In genomic region chr13:49172335-49172734, GRCm38 (mm10) we compare ENCODE assay signal across 12 mouse cellular contexts. TPM values are rescaled to one million over a fixed set of nuclear protein-coding genes. Genes with fewer than 3 reads are reported as not detected.
DNase-seq lines count a peak whose midpoint lies in the region; ATAC-seq and TF ChIP-seq lines count a peak whose summit lies in the region.
"Had no signal": no experiment of that assay in that cellular context is flagged by ENCODE, and none has a peak within 500 bp of the region (broad histone marks: within the 10 kb centered on the region; RNA-seq: fewer than 3 reads in every experiment).

No protein-coding gene starts in this region.

- ATAC-seq in midbrain, embryonic 13.5 days = peak; percentile 25; the same call in 1 of the 2 replicates

- H3K4me2 ChIP-seq in midbrain, embryonic 13.5 days (replicated peaks) = no peak overlapping the region

- H3K4me1 ChIP-seq in midbrain, embryonic 13.5 days (replicated peaks) = no peaks in the 10 kb centered on the region
- H3K4me1 ChIP-seq in midbrain, embryonic 10.5 days = peaks cover 7% of the 10 kb centered on the region

- no peak overlapping the region for H3K4me3 ChIP-seq in midbrain, embryonic 13.5 days (replicated peaks)
- no peak overlapping the region for H3K4me3 ChIP-seq in midbrain, embryonic 10.5 days
- no peak overlapping the region for H3K4me3 ChIP-seq in layer of hippocampus, adult 2 months

- H3K9me3 ChIP-seq in midbrain, embryonic 13.5 days = no peaks in the 10 kb centered on the region
- H3K9me3 ChIP-seq in midbrain, embryonic 10.5 days (replicated peaks) = no peaks in the 10 kb centered on the region

- H3K27me3 ChIP-seq in midbrain, embryonic 13.5 days = no peaks in the 10 kb centered on the region
- peaks cover 10% of the 10 kb centered on the region; the same call in 1 of the 2 replicates for H3K27me3 ChIP-seq in midbrain, embryonic 10.5 days (ENCODE audit: low read depth, poor library complexity, severe bottlenecking)

- no peak for DNase-seq in midbrain, embryonic 10.5 days (ENCODE audit: low spot score)
- peak; percentile 89 to 92 for DNase-seq in cerebellum, postnatal 10 days
- DNase-seq in layer of hippocampus, adult 2 months (ENCODE audit: low spot score in 2 of 2) = peak; percentile 33 to 38
- peak; percentile 34 for DNase-seq in right cerebral cortex, postnatal 14 days
- DNase-seq in urinary bladder, postnatal 4 days (ENCODE audit: low spot score in 2 of 2) = no peak
- DNase-seq in gastrocnemius, adult 8-10 months (ENCODE audit: low spot score in 2 of 2) = no peak
- DNase-seq: adrenal gland, adult 2 months; gastrocnemius, postnatal 36 days; lung, postnatal 36 days had no signal

- TF ChIP-seq CTCF in layer of hippocampus, adult 2 months (conservative IDR thresholded peaks at IDR 0.05) = no peak

- WGBS in midbrain, embryonic 13.5 days = 88% methylated on average over 7 of the region's 7 CpGs
- 93% methylated on average over 7 of the region's 7 CpGs for WGBS in midbrain, embryonic 10.5 days

- H3K27ac ChIP-seq in midbrain, embryonic 13.5 days = no peak overlapping the region
- H3K27ac ChIP-seq in midbrain, embryonic 10.5 days (replicated peaks) = no peak overlapping the region
- H3K27ac ChIP-seq in layer of hippocampus, adult 2 months = 0 out of 2 replicates have a peak overlapping the region, but pooled peaks have one; percentile 7

- H3K9ac ChIP-seq in midbrain, embryonic 13.5 days (replicated peaks) = peak overlapping the region; percentile 36; the same call in 1 of the 2 replicates

- H3K36me3 ChIP-seq in midbrain, embryonic 13.5 days = no peaks in the 10 kb centered on the region
- no peaks in the 10 kb centered on the region for H3K36me3 ChIP-seq in midbrain, embryonic 10.5 days

RNA-seq across cellular contexts. Expression of gene Ninj1, which starts 14.9 kb away (rescaled TPM):
- 12.6 and 14.6 TPM in 2 replicates for polyA plus RNA-seq in midbrain, embryonic 13.5 days (2015; fragmentation: Nextera tagmentation; extraction: Ambion mirVana)
- 23.1 and 24.3 TPM in 2 replicates for polyA plus RNA-seq in midbrain, embryonic 10.5 days (2016; fragmentation: Nextera tagmentation; extraction: Ambion mirVana)
- 10 to 100 TPM; 17.9 to 20.3 TPM for total RNA-seq in layer of hippocampus, adult 2 months (2021)
- total RNA-seq in gastrocnemius, adult 8-10 months (2022) = 10 to 100 TPM; 15.4 to 22.5 (median 19.0) TPM

RNA-seq across cellular contexts. Expression of gene Wnk2, which starts 24.5 kb away (rescaled TPM):
- polyA plus RNA-seq in midbrain, embryonic 13.5 days (2015; fragmentation: Nextera tagmentation; extraction: Ambion mirVana) = 19.3 and 21.0 TPM in 2 replicates
- 4.3 and 6.9 TPM in 2 replicates for polyA plus RNA-seq in midbrain, embryonic 10.5 days (2016; fragmentation: Nextera tagmentation; extraction: Ambion mirVana)
- total RNA-seq in layer of hippocampus, adult 2 months (2021) = 100 to 1,000 TPM in 1 of 2 experiments, 10 to 100 TPM in 1; 99.2 to 101 TPM
- total RNA-seq in gastrocnemius, adult 8-10 months (2022) = 10 to 100 TPM; 81.6 to 86.2 (median 81.9) TPM
- total RNA-seq: hematopoietic stem cell, adult 5-6 weeks; MEL had no signal

RNA-seq across cellular contexts. Expression of gene Card19, which starts 43.5 kb away (rescaled TPM):
- 14.9 and 18.9 TPM in 2 replicates for polyA plus RNA-seq in midbrain, embryonic 13.5 days (2015; fragmentation: Nextera tagmentation; extraction: Ambion mirVana)
- 23.1 and 23.3 TPM in 2 replicates for polyA plus RNA-seq in midbrain, embryonic 10.5 days (2016; fragmentation: Nextera tagmentation; extraction: Ambion mirVana)
- 10 to 100 TPM; 14.8 to 15.3 TPM for total RNA-seq in layer of hippocampus, adult 2 months (2021)
- total RNA-seq in gastrocnemius, adult 8-10 months (2022) = 100 to 1,000 TPM; 121 to 134 (median 131) TPM

Comparison
In these comparisons a context has a peak if more than half of its experiments do, and no peak if none do; other contexts are left out.
1. DNase-seq: peak in cerebellum, postnatal 10 days (2 of 2), layer of hippocampus, adult 2 months (2 of 2) and right cerebral cortex, postnatal 14 days (single experiment); none in midbrain, embryonic 10.5 days (single experiment), urinary bladder, postnatal 4 days (0 of 2) and gastrocnemius, adult 8-10 months (0 of 2).
2. RNA of gene Card19, which starts 43.5 kb away (total RNA-seq): 121 to 134 TPM in gastrocnemius, adult 8-10 months; 14.8 to 15.3 TPM in layer of hippocampus, adult 2 months; every median in the first group is over 4 times any median in the second.